Mouse (Mus musculus): ENCODE measurements around the gene Slirp.
A peak's percentile ranks its signal among the peaks of the same experiment; 100 is the strongest.

The Slirp gene

GRCm38 (mm10) chr12:87443700-87444122 is at the start of gene Slirp, which contains the start of gene Alkbh1:
Gene Slirp (plus strand): TSS chr12:87443896.
Gene Alkbh1 (minus strand): TSS chr12:87444017.
- DNase-seq, result peak; percentile 92 to 94

DNA sequence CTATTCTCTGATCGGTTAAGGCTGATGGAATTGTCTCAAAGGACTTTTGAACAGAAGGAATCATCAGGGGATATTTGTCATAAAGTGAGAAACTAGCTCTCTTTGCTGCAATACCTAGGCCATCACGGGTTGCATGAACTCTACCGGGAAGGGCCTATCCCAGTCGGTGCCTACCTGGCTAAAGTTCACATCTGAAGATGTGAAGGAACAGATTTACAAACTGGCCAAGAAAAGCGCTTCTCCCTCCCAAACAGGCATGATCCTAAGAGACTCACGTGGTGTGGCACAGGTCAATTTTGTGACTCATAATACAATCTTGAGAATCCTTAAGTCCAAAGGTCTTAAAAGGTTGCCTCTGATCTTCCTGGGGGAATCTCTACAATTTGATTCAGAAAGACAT is 49.4 kb upstream of the Slirp start:
- DNase-seq, result peak; percentile 50 to 63

- no peak for DNase-seq
Observed at GRCm38 (mm10) chr12:87397126-87397525, 46.6 kb upstream of the Slirp start.

DNA sequence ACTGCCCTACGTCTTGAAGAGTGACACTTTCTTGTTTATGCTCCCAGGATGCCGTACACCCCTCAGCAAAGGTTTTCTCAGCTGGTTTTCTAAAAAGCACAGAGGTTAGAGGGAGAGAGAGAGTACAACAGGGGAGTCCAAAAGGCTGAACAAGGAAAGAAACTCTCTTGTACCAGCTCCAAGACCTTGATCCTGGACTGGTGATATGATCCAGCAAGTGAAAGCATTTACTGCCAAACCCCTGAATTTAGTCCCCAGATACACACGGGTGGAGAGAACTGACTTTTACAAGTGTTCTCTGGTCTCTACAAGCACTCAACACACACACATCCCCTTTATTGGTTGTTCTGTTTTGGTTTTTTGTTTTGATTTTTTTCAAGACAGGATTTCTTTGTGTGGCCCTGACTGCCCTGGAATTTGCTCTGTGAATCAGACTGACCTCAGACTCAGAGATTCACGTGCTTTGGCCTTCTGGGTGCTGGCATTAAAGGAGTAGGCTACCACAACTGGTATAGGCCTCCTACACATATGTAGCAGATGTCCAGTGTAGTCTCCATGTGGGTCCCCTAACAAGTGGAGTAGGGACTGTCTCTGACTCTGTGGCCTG is 45.8 kb upstream of the Slirp start:
- DNase-seq, result peak; percentile 41 to 56

DNA sequence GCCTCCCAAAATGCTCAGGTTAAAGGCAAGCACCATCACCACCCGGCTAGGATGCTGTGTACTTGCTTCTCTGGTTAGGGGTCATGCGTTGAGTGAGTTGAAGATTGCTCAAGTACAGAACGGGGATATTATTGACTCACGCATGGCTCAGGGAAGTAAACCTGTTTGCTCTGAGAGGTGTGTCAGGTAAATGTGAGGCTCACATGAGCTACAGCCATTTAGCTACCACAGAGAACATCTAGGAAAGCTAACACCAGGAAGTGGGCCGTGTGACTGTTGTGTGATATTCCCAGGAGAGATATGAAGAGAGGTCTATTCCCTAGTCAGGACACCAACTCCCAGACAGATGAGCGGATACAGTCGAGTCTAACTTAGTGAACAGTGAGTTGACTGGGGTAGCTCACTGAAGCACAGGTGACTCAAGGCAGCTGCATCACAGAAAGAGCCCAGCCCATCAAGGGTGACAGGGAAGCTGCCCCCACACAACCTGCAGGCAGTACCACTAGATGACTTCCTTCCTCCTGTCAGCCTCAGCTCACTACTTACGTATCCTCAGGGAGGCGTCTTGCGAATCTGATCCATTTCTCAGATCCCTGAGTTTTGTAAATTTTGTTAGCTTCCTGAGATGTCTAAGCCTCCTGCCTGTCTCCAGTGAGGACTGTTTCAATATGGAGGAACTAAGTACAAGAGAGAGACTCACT is 44.4 kb upstream of the Slirp start:
- DNase-seq, result no peak

DNA sequence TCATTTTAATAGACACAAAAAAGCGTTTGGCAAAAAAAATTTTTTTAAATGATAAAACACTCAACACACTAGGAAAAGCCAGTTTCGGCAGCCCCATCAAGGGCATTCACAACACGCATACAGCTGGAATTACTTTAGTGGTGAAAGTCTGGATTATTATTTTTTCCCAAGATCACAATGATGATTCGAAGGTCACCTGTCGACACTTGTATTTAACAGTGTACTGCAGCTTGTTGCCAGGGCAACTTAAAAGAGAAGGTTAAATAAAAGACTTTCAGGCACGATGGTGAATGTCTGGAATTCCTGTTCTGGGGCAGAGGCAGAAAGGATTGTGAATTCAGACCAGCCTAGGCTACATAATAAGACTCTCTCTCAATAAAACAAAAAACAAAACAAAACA is 41.8 kb upstream of the Slirp start:
- no peak for DNase-seq

- no peak for DNase-seq
Observed at GRCm38 (mm10) chr12:87405165-87405564, 38.5 kb upstream of the Slirp start.

DNA sequence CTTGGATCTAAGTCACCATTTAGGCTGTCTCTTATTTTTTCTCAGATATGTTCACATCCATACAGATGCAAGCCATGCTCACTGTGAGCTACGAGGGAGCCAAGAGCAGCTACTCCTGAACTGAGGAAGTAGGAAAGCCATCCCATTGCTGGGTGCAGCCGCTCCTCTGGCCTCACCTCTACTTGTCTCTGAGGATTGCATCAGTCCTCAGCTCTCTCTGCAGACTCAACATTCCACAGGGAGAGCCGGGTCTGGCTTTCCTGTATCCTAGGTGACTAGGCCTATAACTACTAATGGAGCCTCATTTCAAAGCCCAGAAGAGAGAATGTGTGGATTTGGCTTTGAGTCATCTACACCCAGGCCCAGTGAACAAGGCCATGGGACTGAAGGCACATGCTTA is 38.0 kb upstream of the Slirp start:
- DNase-seq, result no peak

DNA sequence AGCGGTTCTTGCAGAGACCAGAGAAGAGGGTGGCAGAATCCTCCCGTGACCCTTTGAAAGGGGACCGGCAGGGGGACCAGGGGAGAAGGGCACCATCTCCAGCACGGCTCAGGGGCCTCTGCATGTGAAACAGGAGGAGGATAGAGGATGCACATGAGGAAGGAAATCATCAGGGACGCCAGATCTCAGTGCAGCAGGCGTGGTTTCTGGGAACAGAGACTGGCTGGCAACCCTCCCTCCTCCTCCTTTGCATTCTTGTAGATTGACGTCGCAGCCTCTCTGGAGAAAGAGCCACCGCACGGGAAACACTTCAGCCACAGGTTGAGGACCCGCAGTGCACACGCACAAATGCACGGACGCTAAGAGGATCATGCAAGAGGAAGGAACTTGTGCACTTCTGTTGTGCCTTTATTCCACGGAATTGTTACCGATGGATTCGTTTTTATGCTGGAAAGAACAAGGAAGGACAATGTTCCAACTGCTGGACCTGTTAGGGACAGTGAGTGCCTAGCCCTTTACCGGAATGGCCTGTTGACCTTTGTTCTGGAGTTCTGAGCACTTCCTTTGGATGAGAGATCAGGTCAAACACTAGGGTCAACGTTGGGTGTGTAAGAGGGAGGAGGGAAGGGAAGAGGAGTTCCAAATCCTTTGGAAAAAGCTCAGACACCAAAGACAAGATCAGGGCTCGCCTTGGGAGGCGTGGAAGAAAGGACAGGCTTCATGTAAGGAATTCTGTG is 35.7 kb upstream of the Slirp start:
- DNase-seq, result peak; percentile 63 to 70

DNA sequence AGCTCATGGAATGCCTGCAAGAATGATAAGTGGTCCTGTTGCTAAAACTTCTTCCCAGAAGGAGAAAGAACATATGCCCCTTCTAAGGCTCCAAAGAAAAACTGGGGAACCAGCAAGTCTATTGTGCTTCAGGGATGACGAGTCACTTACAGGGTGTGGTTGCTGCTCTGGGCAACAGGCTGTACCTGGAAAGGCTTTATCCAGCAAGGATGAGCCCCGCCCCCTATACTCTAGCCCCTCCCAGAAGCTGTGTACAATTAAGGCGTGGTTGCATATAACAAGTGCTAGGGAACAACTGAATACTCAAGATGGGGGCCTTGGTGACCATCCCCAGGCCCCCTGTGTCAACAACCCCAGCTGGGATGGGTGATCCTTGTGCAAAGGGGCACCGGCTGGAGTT is 34.6 kb upstream of the Slirp start:
- DNase-seq, result no peak

DNA sequence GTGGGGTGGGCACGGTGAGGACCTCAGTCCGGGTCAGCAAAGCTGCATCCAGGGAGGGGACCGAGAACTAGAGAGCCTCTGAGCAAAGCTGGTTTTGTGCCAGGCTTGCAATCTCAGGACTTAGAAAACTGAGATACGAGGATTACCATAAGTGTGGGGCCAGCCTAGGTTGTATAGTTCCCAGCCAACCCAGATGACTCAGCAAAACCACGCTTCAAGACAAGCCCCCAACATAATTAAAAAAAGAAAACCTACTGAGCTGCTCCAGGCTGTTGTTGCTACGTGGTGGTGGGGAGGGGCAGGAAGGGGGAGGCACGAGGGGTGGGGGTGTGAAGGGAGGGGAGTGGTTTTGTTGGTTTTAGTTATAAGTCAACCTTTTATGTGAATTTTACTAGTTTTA is 32.7 kb upstream of the Slirp start:
- DNase-seq, result no peak

DNA sequence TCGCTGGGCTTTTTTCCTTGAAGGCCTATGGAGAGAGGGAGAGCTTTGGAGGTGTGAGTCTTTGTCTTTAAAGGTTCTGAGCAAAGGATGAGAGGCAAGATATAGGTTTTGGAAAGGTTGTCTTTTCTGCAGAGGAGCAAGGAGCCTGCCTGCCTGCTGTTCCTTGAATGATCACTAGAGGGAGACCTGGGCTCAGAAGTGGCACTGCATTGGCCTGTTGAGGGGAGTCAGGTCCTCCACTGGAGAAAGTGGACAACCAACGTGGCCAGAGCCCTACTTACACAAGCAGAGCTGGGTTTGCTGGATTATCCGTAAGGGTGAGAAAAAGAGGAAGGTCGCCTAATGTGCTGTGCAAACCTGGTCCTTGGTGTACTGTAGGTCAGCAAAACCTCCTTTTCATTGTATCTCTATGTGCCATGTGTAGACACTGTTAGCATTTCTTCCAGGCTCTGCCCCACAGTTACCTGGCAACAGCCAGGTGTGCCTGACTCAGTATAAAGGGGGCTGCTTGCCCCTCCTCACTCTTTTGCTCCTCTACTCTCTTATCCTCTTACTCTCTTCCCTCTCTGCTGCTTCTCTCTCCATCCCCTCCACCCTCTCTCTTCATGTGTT is 30.4 kb upstream of the Slirp start:
- peak; percentile 69 to 84 for DNase-seq

- no peak for DNase-seq
Observed at GRCm38 (mm10) chr12:87415358-87415757, 28.3 kb upstream of the Slirp start.

DNA sequence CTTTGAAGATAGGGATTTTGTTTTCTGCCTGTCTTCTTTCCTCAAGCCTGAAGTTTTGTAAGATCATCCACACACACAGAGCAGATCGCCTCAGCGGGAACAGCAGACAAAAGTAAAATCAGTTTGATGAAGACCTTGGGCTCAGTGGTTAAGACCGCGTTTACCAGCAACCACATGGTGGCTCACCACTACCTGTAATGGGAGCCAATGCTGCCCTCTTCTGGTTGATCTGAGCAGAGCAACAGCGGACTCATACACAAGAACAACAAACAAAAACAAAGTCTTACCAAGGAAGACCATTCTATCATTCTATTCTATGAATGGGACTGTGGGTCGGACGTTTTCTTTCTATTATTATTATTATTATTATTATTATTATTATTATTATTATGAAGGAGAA is 27.0 kb upstream of the Slirp start:
- peak; percentile 74 to 83 for DNase-seq

DNA sequence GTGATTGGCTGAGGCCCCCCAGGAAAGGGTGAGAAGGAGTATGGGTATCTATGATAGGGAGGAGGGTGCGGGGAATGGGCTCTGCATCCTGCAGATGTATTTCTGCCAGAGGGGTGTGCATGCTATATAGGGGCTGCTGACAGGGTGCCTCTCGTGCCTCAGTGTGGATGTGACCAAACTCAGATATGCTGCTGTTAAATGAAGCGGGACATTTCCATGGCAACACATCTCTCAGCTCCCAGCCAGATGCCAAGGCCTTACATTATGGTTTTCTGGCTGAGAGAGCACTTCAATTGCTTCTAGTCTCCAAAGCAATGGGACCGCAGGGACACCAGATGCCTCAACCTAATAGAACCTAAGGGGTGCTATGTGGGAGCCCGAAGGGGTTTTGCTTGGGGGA is 24.8 kb upstream of the Slirp start:
- DNase-seq, result no peak

- DNase-seq, result no peak
Observed at GRCm38 (mm10) chr12:87419974-87420485, 23.7 kb upstream of the Slirp start.

GRCm38 (mm10) chr12:87421708-87422507 is 21.8 kb upstream of the Slirp start:
- DNase-seq, result peak in 1 of 2 experiments; percentile 24

GRCm38 (mm10) chr12:87423700-87424099 is 20.0 kb upstream of the Slirp start:
- DNase-seq, result no peak

GRCm38 (mm10) chr12:87424516-87424915 is 19.2 kb upstream of the Slirp start:
- no peak for DNase-seq

GRCm38 (mm10) chr12:87426354-87427031 is 17.2 kb upstream of the Slirp start:
- DNase-seq, result no peak

GRCm38 (mm10) chr12:87428295-87428694 is 15.4 kb upstream of the Slirp start:
- no peak for DNase-seq

DNA sequence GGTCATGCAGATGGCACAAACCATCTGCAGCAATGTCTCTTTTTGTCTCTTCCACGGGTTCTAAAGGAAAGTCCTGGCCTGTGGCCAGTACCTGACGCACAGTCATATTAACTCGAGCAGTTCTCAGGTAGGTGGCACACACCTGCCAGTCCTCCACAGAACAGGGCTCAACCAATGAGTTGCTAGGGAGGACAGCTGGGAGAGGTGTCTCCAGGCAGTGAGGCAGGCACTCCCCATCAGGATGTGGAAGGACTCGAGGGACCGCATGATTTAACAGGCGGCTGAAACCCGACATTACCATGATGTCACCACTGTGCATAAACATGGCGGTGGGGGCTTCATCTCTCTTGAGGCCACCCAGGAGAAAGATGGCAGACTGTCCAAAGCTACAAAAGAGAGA is 14.8 kb upstream of the Slirp start:
- DNase-seq, result no peak
